Mouse (Mus musculus) midbrain, embryonic 15.5 days (tissue): ENCODE measurements around the gene 4930432K21Rik. TPM values are rescaled to one million over a fixed set of nuclear protein-coding genes. Genes with fewer than 3 reads are reported as not detected.

Experiments
- ATAC-seq: fragments of 200-750 bp; cut with Nextera tagmentation; replicated peaks from 2 replicates; pipeline ENCODE4 v1.8.0; 2017; ENCODE audit warnings: moderate TSS enrichment
- H3K27ac ChIP-seq: fragments of 300-500 bp; sonication (generic); 2 replicates; pipeline ENCODE4 v1.5.1; 2015; ENCODE audit warnings: mild to moderate bottlenecking, inconsistent platforms
- H3K27me3 ChIP-seq: fragments of 300-500 bp; sonication (generic); replicated peaks from 2 replicates; pipeline ENCODE4 v1.6.1; 2015; ENCODE audit warnings: inconsistent platforms
- H3K36me3 ChIP-seq: fragments of 300-500 bp; sonication (generic); replicated peaks from 2 replicates; pipeline ENCODE4 v1.6.1; 2015; ENCODE audit warnings: inconsistent platforms
- H3K4me1 ChIP-seq: fragments of 300-500 bp; sonication (generic); 2 replicates; pipeline ENCODE4 v1.6.1; 2015; ENCODE audit warnings: inconsistent platforms
- H3K4me2 ChIP-seq: fragments of 300-500 bp; sonication (generic); 2 replicates; pipeline ENCODE4 v1.6.1; 2015; ENCODE audit warnings: inconsistent platforms, mild to moderate bottlenecking, moderate library complexity
- H3K4me3 ChIP-seq: fragments of 300-500 bp; sonication (generic); 2 replicates; pipeline ENCODE4 v1.5.1; 2015; ENCODE audit warnings: mild to moderate bottlenecking, inconsistent platforms
- H3K9ac ChIP-seq: fragments of 300-500 bp; sonication (generic); 2 replicates; pipeline ENCODE4 v1.6.1; 2015; ENCODE audit warnings: mild to moderate bottlenecking, inconsistent platforms
- H3K9me3 ChIP-seq: fragments of 300-500 bp; sonication (generic); 2 replicates; pipeline ENCODE4 v1.6.1; 2016; ENCODE audit warnings: inconsistent platforms
- WGBS: fragments of 180-500 bp; shearing (Covaris S2); methylation state at CpG from one replicate; pipeline ENCODE4 v1.1.7; 2015; ENCODE audit warnings: mixed read lengths; 5-methylcytosine and 5-hydroxymethylcytosine counted together
- polyA plus RNA-seq: library from polyadenylated mRNA; unstranded; fragments of >200 nt; fragmentation: Nextera tagmentation; extraction: Ambion mirVana; gene quantifications from 2 replicates; pipeline ENCODE4 v1.2.1, GENCODE M21; 2015

The 4930432K21Rik gene
- polyA plus RNA-seq, 1 experiment from 2014 or later, result 2.9 TPM

GRCm38 (mm10) chr8:84126742-84127141 lies 21.1 kb upstream of the 4930432K21Rik start:
- 66% methylated on average over 2 of the region's 2 CpGs for WGBS
- no peak overlapping the region for H3K4me3 ChIP-seq
- 0 out of 2 replicates have a peak, but pooled peaks cover 1% of the 10 kb centered on the region for H3K36me3 ChIP-seq
- H3K9me3 ChIP-seq, result no peaks in the 10 kb centered on the region
- ATAC-seq, result no peak
- H3K4me1 ChIP-seq, result peaks cover 5% of the 10 kb centered on the region; the same call in 1 of the 2 replicates
- H3K27me3 ChIP-seq, result no peaks in the 10 kb centered on the region
- no peak overlapping the region for H3K4me2 ChIP-seq
- no peak overlapping the region for H3K27ac ChIP-seq
- H3K9ac ChIP-seq, result no peak overlapping the region

GRCm38 (mm10) chr8:84127202-84127901 lies 20.5 kb upstream of the 4930432K21Rik start:
- Histone ChIP-seq H3K27ac (no peak overlapping the region), H3K27me3 (no peaks in the 10 kb centered on the region), H3K4me3 (no peak overlapping the region), H3K4me2 (no peak overlapping the region), H3K36me3 (0 out of 2 replicates have a peak, but pooled peaks cover 7% of the 10 kb centered on the region), H3K9me3 (no peaks in the 10 kb centered on the region), H3K9ac (no peak overlapping the region), H3K4me1 (peaks cover 5% of the 10 kb centered on the region; the same call in 1 of the 2 replicates)
- 75% methylated on average over 17 of the region's 17 CpGs for WGBS
- ATAC-seq, result no peak

- H3K9ac ChIP-seq, result no peak overlapping the region
- peaks cover 5% of the 10 kb centered on the region; the same call in 1 of the 2 replicates for H3K4me1 ChIP-seq
- H3K4me2 ChIP-seq, result no peak overlapping the region
- no peaks in the 10 kb centered on the region for H3K27me3 ChIP-seq
- no peaks in the 10 kb centered on the region for H3K9me3 ChIP-seq
- no peak for ATAC-seq
- 69% methylated on average over 8 of the region's 8 CpGs for WGBS
- H3K27ac ChIP-seq, result no peak overlapping the region
- H3K36me3 ChIP-seq, result peaks cover 15% of the 10 kb centered on the region
- H3K4me3 ChIP-seq, result no peak overlapping the region
Measured at GRCm38 (mm10) chr8:84128277-84128676, 19.5 kb upstream of the 4930432K21Rik start.

- Histone ChIP-seq H3K9ac (no peak overlapping the region), H3K9me3 (no peaks in the 10 kb centered on the region), H3K4me3 (no peak overlapping the region), H3K4me2 (no peak overlapping the region), H3K36me3 (peaks cover 37% of the 10 kb centered on the region), H3K27me3 (no peaks in the 10 kb centered on the region), H3K27ac (no peak overlapping the region), H3K4me1 (peaks cover 5% of the 10 kb centered on the region; the same call in 1 of the 2 replicates)
- 51% methylated on average over 30 of the region's 30 CpGs for WGBS
- ATAC-seq, result peak; percentile 13; the same call in 1 of the 2 replicates
Measured at GRCm38 (mm10) chr8:84130806-84131205, 17.0 kb upstream of the 4930432K21Rik start.

GRCm38 (mm10) chr8:84132225-84132624 lies 15.6 kb upstream of the 4930432K21Rik start:
- WGBS, result 90% methylated on average over 8 of the region's 8 CpGs
- H3K4me3 ChIP-seq, result no peak overlapping the region
- no peak for ATAC-seq
- peaks cover 5% of the 10 kb centered on the region; the same call in 1 of the 2 replicates for H3K4me1 ChIP-seq
- H3K36me3 ChIP-seq, result peaks cover 51% of the 10 kb centered on the region
- no peak overlapping the region for H3K4me2 ChIP-seq
- no peak overlapping the region for H3K9ac ChIP-seq
- H3K27ac ChIP-seq, result no peak overlapping the region
- no peaks in the 10 kb centered on the region for H3K27me3 ChIP-seq
- H3K9me3 ChIP-seq, result no peaks in the 10 kb centered on the region

- H3K9ac ChIP-seq, result no peak overlapping the region
- no peaks in the 10 kb centered on the region for H3K9me3 ChIP-seq
- H3K27me3 ChIP-seq, result no peaks in the 10 kb centered on the region
- no peak overlapping the region for H3K4me3 ChIP-seq
- H3K4me1 ChIP-seq, result no peaks in the 10 kb centered on the region
- H3K36me3 ChIP-seq, result peaks cover 87% of the 10 kb centered on the region
- H3K4me2 ChIP-seq, result no peak overlapping the region
- no peak for ATAC-seq
- no peak overlapping the region for H3K27ac ChIP-seq
- WGBS, result 88% methylated on average over 3 of the region's 3 CpGs
Measured at GRCm38 (mm10) chr8:84137848-84138247, 10.0 kb upstream of the 4930432K21Rik start.

GRCm38 (mm10) chr8:84140838-84141237 lies 7.0 kb upstream of the 4930432K21Rik start:
- H3K4me3 ChIP-seq, result no peak overlapping the region
- WGBS, result 92% methylated on average over 4 of the region's 4 CpGs
- H3K4me1 ChIP-seq, result peaks cover 4% of the 10 kb centered on the region
- H3K27ac ChIP-seq, result no peak overlapping the region
- no peak overlapping the region for H3K9ac ChIP-seq
- H3K9me3 ChIP-seq, result no peaks in the 10 kb centered on the region
- ATAC-seq, result no peak
- H3K4me2 ChIP-seq, result no peak overlapping the region
- no peaks in the 10 kb centered on the region for H3K27me3 ChIP-seq
- peaks cover 76% of the 10 kb centered on the region for H3K36me3 ChIP-seq

GRCm38 (mm10) chr8:84144636-84145245 lies 3.1 kb upstream of the 4930432K21Rik start:
- H3K4me2 ChIP-seq, result no peak overlapping the region
- H3K9me3 ChIP-seq, result no peaks in the 10 kb centered on the region
- no peak for ATAC-seq
- no peak overlapping the region for H3K9ac ChIP-seq
- H3K4me3 ChIP-seq, result no peak overlapping the region
- H3K4me1 ChIP-seq, result peaks cover 27% of the 10 kb centered on the region
- no peak overlapping the region for H3K27ac ChIP-seq
- H3K36me3 ChIP-seq, result peaks cover 38% of the 10 kb centered on the region
- no peaks in the 10 kb centered on the region for H3K27me3 ChIP-seq
- 92% methylated on average over 8 of the region's 8 CpGs for WGBS

GRCm38 (mm10) chr8:84147324-84147766 lies 480 bp upstream of the 4930432K21Rik start:
- 5% methylated on average over 14 of the region's 14 CpGs for WGBS
- Histone ChIP-seq H3K27me3 (no peaks in the 10 kb centered on the region), H3K27ac (peak overlapping the region; percentile 61), H3K4me3 (peak overlapping the region; percentile 72), H3K9ac (peak overlapping the region; percentile 78), H3K9me3 (no peaks in the 10 kb centered on the region), H3K4me2 (peak overlapping the region; percentile 80), H3K36me3 (peaks cover 21% of the 10 kb centered on the region), H3K4me1 (peaks cover 27% of the 10 kb centered on the region)
- peak; percentile 83 for ATAC-seq

- ATAC-seq, result peak; percentile 6; the same call in 1 of the 2 replicates
- H3K9ac ChIP-seq, result no peak overlapping the region
- H3K9me3 ChIP-seq, result no peaks in the 10 kb centered on the region
- H3K27me3 ChIP-seq, result no peaks in the 10 kb centered on the region
- 88% methylated on average over 5 of the region's 5 CpGs for WGBS
- no peak overlapping the region for H3K27ac ChIP-seq
- peak overlapping the region; percentile 80 for H3K4me2 ChIP-seq
- peaks cover 27% of the 10 kb centered on the region for H3K4me1 ChIP-seq
- peak overlapping the region; percentile 72 for H3K4me3 ChIP-seq
- peaks cover 9% of the 10 kb centered on the region for H3K36me3 ChIP-seq
Measured at GRCm38 (mm10) chr8:84148531-84148850, 666 bp downstream of the 4930432K21Rik start.

- Histone ChIP-seq H3K4me1 (peaks cover 27% of the 10 kb centered on the region), H3K9ac (no peak overlapping the region), H3K36me3 (0 out of 2 replicates have a peak, but pooled peaks cover 3% of the 10 kb centered on the region), H3K27me3 (no peaks in the 10 kb centered on the region), H3K9me3 (no peaks in the 10 kb centered on the region), H3K27ac (no peak overlapping the region), H3K4me2 (no peak overlapping the region), H3K4me3 (no peak overlapping the region)
- ATAC-seq, result no peak
- 86% methylated on average over 3 of the region's 3 CpGs for WGBS
Measured at GRCm38 (mm10) chr8:84149181-84149580, 1.4 kb downstream of the 4930432K21Rik start.

GRCm38 (mm10) chr8:84157620-84158019 lies 9.8 kb downstream of the 4930432K21Rik start:
- WGBS, result 98% methylated on average over 4 of the region's 4 CpGs
- no peak overlapping the region for H3K4me3 ChIP-seq
- no peak overlapping the region for H3K27ac ChIP-seq
- no peak overlapping the region for H3K9ac ChIP-seq
- no peaks in the 10 kb centered on the region for H3K27me3 ChIP-seq
- no peaks in the 10 kb centered on the region for H3K9me3 ChIP-seq
- no peaks in the 10 kb centered on the region for H3K4me1 ChIP-seq
- H3K36me3 ChIP-seq, result peaks cover 10% of the 10 kb centered on the region; the same call in 1 of the 2 replicates
- no peak overlapping the region for H3K4me2 ChIP-seq
- ATAC-seq, result no peak
